Mouse (Mus musculus) macrophage (primary cell): ENCODE data around the gene Srgap1. TPM values are rescaled to one million over a fixed set of nuclear protein-coding genes. Genes with fewer than 3 reads are reported as not detected.
A peak's percentile ranks its signal among the peaks of the same experiment; 100 is the strongest.

ENCODE experiments used
- H3K27ac ChIP-seq: fragments of 350-480 bp; formaldehyde crosslinking; 2 replicates; pipeline ENCODE4 v1.9.0; 2021
- H3K36me3 ChIP-seq: fragments of 350-480 bp; formaldehyde crosslinking; 2 replicates; pipeline ENCODE4 v1.9.0; 2021; ENCODE audit errors: inconsistent target
- H3K4me3 ChIP-seq: fragments of 350-480 bp; formaldehyde crosslinking; 2 replicates; pipeline ENCODE4 v1.9.0; 2021; ENCODE audit errors: inconsistent target
- H3K79me2 ChIP-seq: fragments of 350-480 bp; formaldehyde crosslinking; 2 replicates; pipeline ENCODE4 v1.9.0; 2021; ENCODE audit errors: inconsistent target
- WGBS: methylation state at CpG from one replicate; pipeline ENCODE4 v1.1.7; 2026; ENCODE audit warnings: inconsistent platforms; ENCODE audit not compliant: missing documents; 5-methylcytosine and 5-hydroxymethylcytosine counted together
- polyA plus RNA-seq: library from polyadenylated mRNA; stranded (reverse); fragments of 250-400 nt; gene quantifications from 3 replicates; pipeline ENCODE4 v1.2.4, GENCODE M21; 2018; ENCODE audit warnings: inconsistent platforms

Gene Srgap1
- polyA plus RNA-seq, 1 experiment from 2014 or later = 0.03 TPM

DNA sequence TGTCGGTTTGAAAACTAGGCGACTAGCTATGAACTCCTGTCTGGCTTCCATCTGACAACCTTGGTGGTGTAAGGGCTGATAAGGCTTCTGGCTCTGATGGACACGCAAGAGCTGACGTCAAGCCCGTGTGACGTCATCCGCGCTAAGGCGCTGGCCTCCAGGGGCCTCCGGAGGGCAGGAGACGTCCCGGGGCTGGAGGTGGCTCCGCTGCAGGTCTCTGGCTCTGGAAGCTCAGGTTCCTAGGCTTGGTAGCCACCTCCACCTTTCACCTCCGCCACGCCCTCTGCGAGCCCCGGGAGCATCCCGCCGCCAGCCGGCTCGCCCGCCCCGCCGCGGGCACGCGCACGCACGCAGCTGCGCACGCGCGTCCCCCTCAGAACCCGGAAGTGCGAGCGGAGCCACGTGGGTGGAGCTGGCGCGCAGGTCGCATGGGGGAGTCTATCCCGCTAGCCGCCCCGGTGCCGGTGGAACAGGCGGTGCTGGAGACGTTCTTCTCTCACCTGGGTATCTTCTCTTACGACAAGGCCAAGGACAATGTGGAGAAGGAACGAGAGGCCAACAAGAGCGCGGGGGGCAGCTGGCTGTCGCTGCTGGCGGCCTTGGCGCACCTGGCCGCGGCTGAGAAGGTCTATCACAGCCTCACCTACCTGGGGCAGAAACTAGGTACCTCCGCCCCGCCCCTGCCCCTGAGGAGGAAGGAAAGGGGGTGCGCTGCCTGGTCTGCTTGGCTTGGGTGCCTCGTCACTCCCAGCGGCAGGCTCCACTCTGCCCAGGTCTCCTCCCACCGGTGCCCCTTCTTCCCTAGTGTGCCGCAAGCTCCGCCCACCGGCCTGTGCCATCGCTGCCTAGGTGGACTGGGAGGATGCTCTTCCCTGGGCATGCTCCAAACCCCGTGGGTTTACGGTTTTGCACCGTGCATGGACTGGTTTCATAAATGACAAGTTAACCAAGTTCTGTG is 307.3 kb downstream of the Srgap1 start, which contains the start of gene BC048403:
Gene BC048403 (plus strand): TSS at position 390 of the 958 bp plus-strand sequence.
- Histone ChIP-seq H3K79me2 (no peaks in the 10 kb centered on the region; the same call in 1 of the 2 replicates), H3K27ac (no peak within 1 kb of the TSS), H3K4me3 (peak within 1 kb of the TSS; percentile 51), H3K36me3 (no peaks in the 10 kb centered on the region)
- 2% methylated on average over 67 of the region's 68 CpGs for WGBS

GRCm38 (mm10) chr10:121737256-121737655 is 309.9 kb downstream of the Srgap1 start:
- H3K4me3 ChIP-seq = no peak overlapping the region
- H3K36me3 ChIP-seq = no peaks in the 10 kb centered on the region
- 89% methylated on average over 3 of the region's 3 CpGs for whole genome bisulfite sequencing
- no peaks in the 10 kb centered on the region; the same call in 1 of the 2 replicates for H3K79me2 ChIP-seq
- no peak overlapping the region for H3K27ac ChIP-seq

DNA sequence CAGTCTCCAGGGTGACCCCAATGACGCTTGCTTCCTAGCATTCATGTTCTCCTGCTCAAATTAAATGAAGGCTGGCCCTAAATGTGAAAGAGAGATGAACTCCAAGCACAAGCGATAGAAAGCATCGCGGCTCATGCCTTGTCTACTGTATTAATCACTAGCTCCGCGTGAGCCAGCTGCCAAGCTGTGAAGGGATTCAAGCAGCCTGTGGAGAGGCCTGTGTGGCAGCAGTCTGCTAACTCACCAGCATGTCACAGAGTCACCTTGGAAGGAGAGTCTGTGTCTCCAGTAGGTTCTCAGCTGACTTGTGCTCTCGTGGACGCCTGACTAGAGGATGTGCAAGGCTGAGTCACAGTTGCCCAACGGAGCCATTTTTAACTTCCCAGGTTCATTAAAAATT is 314.6 kb downstream of the Srgap1 start:
- Histone ChIP-seq H3K4me3 (no peak overlapping the region), H3K36me3 (no peaks in the 10 kb centered on the region), H3K27ac (no peak overlapping the region), H3K79me2 (no peaks in the 10 kb centered on the region)
- WGBS = 87% methylated on average over 9 of the region's 9 CpGs

DNA sequence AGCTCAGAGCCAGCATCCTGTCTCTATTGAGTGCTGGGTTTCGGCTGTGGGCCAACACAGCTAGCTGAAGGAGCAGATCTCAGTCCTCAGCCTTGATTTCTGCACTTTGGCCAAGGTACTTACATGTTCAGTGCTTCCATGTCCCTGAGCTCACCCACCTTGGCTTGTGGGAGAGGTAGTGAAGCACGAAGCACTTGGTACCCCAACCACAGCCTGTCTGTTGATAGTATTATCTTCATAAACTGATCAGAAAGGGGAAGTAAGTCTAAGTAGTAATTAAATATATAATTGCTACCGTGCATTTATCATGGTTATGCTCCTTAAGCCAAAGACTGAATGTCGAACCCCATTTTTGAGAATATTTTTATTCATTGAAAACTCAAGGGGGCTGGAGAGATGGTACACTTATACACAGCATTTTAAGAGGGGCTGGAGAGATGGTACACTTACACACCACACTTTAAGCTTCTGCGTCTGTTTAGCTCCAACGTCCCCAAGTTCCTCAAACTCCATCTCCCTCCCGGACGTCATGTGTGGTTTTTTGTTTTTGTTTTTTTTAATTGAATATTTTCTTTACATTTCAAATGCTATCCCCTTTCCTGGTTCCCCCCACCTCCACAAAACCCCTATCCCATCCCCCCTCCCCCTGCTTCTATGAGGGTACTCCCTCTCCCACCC is 315.9 kb downstream of the Srgap1 start:
- Histone ChIP-seq H3K79me2 (no peaks in the 10 kb centered on the region), H3K27ac (no peak overlapping the region), H3K4me3 (no peak overlapping the region), H3K36me3 (no peaks in the 10 kb centered on the region)
- 26% methylated on average over 4 of the region's 8 CpGs for WGBS

Other genes starting within 250 kb of the Srgap1 start
- 18.8 to 34.8 TPM (median 30.1 TPM) in 3 replicates for gene Rxylt1, start 50.1 kb upstream of the Srgap1 start, polyA plus RNA-seq